14 mouse cellular contexts compared by ENCODE assay signal in the genomic region with DNA sequence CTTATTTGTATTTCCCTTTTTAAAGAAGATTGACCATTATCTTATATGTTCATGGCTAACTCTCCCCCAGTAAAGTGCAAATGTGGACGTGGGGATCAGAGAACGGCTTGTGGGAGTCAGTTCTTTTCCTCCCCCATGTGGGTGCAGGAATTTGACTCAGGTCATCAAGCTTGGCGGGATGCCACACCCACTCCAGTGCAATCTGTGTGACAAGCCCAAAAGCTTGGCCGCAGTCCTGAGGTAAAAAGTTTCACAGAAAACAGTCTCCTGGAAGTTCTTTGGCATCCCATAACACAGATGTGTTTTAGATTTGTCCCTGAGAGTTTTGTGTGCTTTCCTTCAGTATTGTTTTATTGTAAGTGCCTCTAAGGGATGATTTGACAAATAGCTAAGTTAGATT.
DNase-seq lines count a peak whose midpoint lies in the region; ATAC-seq and TF ChIP-seq lines count a peak whose summit lies in the region.
"Had no signal": no experiment of that assay in that cellular context is flagged by ENCODE, and none has a peak within 500 bp of the region (broad histone marks: within the 10 kb centered on the region; RNA-seq: fewer than 3 reads in every experiment).

No protein-coding gene starts in this region.

- WGBS in kidney, adult 2 months = 60% methylated on average over 4 of the region's 4 CpGs
- WGBS in kidney, embryonic 15.5 days = 62% methylated on average over 4 of the region's 4 CpGs
- 90% methylated on average over 4 of the region's 4 CpGs for WGBS in neural tube, embryonic 15.5 days

- no peak for ATAC-seq in kidney, embryonic 15.5 days (replicated peaks; ENCODE audit: low FRiP score)
- ATAC-seq in neural tube, embryonic 15.5 days (ENCODE audit: low FRiP score) = no peak
- ATAC-seq: forebrain, embryonic 13.5 days; inflammation-experienced regulatory T-cells, adult 6 months; lung, postnatal 0 days; midbrain, embryonic 16.5 days had no signal

- H3K36me3 ChIP-seq in kidney, adult 2 months (ENCODE audit: control insufficient read depth, insufficient read depth, low read length) = no peaks in the 10 kb centered on the region
- H3K36me3 ChIP-seq in kidney, embryonic 15.5 days = no peaks in the 10 kb centered on the region
- H3K36me3 ChIP-seq in neural tube, embryonic 15.5 days = no peaks in the 10 kb centered on the region
- H3K36me3 ChIP-seq: heart, embryonic 13.5 days; limb, embryonic 13.5 days had no signal

- no peak overlapping the region for H3K27ac ChIP-seq in kidney, adult 2 months (ENCODE audit: insufficient read depth, low read depth, low read length)
- H3K27ac ChIP-seq in kidney, embryonic 15.5 days = no peak overlapping the region
- H3K27ac ChIP-seq in neural tube, embryonic 15.5 days (replicated peaks) = no peak overlapping the region
- H3K27ac ChIP-seq: forebrain, embryonic 13.5 days; heart, embryonic 13.5 days; limb, embryonic 13.5 days had no signal

- H3K9me3 ChIP-seq in kidney, embryonic 15.5 days (replicated peaks) = no peaks in the 10 kb centered on the region
- H3K9me3 ChIP-seq in neural tube, embryonic 15.5 days (replicated peaks) = no peaks in the 10 kb centered on the region
- H3K9me3 ChIP-seq: forebrain, embryonic 13.5 days; limb, embryonic 13.5 days had no signal

- H3K4me3 ChIP-seq in kidney, adult 2 months (ENCODE audit: insufficient read depth, low read depth, low read length) = no peak overlapping the region
- no peak overlapping the region for H3K4me3 ChIP-seq in kidney, embryonic 15.5 days (replicated peaks)
- H3K4me3 ChIP-seq in neural tube, embryonic 15.5 days (replicated peaks) = no peak overlapping the region
- H3K4me3 ChIP-seq: forebrain, embryonic 13.5 days; heart, embryonic 13.5 days; limb, embryonic 13.5 days had no signal

- no peak for TF ChIP-seq CTCF in kidney, adult 2 months (conservative IDR thresholded peaks at IDR 0.05; ENCODE audit: insufficient read depth, insufficient read length, low read depth, low read length)

- no peak overlapping the region for H3K4me2 ChIP-seq in kidney, embryonic 15.5 days
- no peak overlapping the region for H3K4me2 ChIP-seq in neural tube, embryonic 15.5 days
- H3K4me2 ChIP-seq: forebrain, embryonic 13.5 days; heart, embryonic 13.5 days; limb, embryonic 13.5 days had no signal

- peak; percentile 5 for DNase-seq in kidney, adult 2 months
- DNase-seq in NIH3T3 (ENCODE audit: low read depth) = peak; percentile 80
- peak; percentile 18 for DNase-seq in cerebellum, adult 9-11 months
- DNase-seq in heart, adult 8-10 months (ENCODE audit: low spot score) = peak; percentile 59
- no peak for DNase-seq in frontal cortex, adult 2 months (ENCODE audit: extremely low spot score in 1 of 2, low spot score in 1 of 2)
- DNase-seq: right cerebral cortex, postnatal 4 days had no signal

- no peak overlapping the region for H3K9ac ChIP-seq in kidney, embryonic 15.5 days
- no peak overlapping the region for H3K9ac ChIP-seq in neural tube, embryonic 15.5 days (replicated peaks)
- H3K9ac ChIP-seq: forebrain, embryonic 13.5 days; heart, embryonic 13.5 days; limb, embryonic 13.5 days had no signal

- H3K4me1 ChIP-seq in kidney, adult 2 months (ENCODE audit: control insufficient read depth, insufficient read depth, low read length) = no peaks in the 10 kb centered on the region
- no peaks in the 10 kb centered on the region for H3K4me1 ChIP-seq in kidney, embryonic 15.5 days
- H3K4me1 ChIP-seq in neural tube, embryonic 15.5 days = no peaks in the 10 kb centered on the region
- H3K4me1 ChIP-seq: forebrain, embryonic 13.5 days; heart, embryonic 13.5 days; limb, embryonic 13.5 days had no signal

- no peaks in the 10 kb centered on the region for H3K27me3 ChIP-seq in kidney, adult 2 months (replicated peaks; ENCODE audit: control insufficient read depth, insufficient read depth, low read length)
- H3K27me3 ChIP-seq in kidney, embryonic 15.5 days = no peaks in the 10 kb centered on the region
- no peaks in the 10 kb centered on the region for H3K27me3 ChIP-seq in neural tube, embryonic 15.5 days (replicated peaks)
- H3K27me3 ChIP-seq: forebrain, embryonic 13.5 days; heart, embryonic 13.5 days; limb, embryonic 13.5 days had no signal

- no peak for TF ChIP-seq POLR2A in kidney, adult 2 months (IDR thresholded peaks at IDR 0.05; ENCODE audit: low read depth, low read length)

Comparison
In these comparisons a context has a peak if more than half of its experiments do, and no peak if none do; other contexts are left out.
1. DNase-seq: peak in kidney, adult 2 months (single experiment), NIH3T3 (single experiment), cerebellum, adult 9-11 months (single experiment) and heart, adult 8-10 months (single experiment); none in frontal cortex, adult 2 months (0 of 2).